ENCODE assay signal across 15 mouse cellular contexts in genomic region chr7:28814306-28815034, GRCm38 (mm10). TPM values are rescaled to one million over a fixed set of nuclear protein-coding genes. Genes with fewer than 3 reads are reported as not detected.
DNase-seq lines count a peak whose midpoint lies in the region; ATAC-seq and TF ChIP-seq lines count a peak whose summit lies in the region.
"Had no signal": no experiment of that assay in that cellular context is flagged by ENCODE, and none has a peak within 500 bp of the region (broad histone marks: within the 10 kb centered on the region; RNA-seq: fewer than 3 reads in every experiment).

No protein-coding gene starts in this region.

- H3K4me1 ChIP-seq in heart, embryonic 13.5 days: peaks cover 75% of the 10 kb centered on the region
- H3K4me1 ChIP-seq in liver, embryonic 14.5 days (replicated peaks; ENCODE audit: control insufficient read depth in 2 of 2, insufficient read depth in 2 of 2, low read length in 1 of 2): peaks cover 16 to 28% of the 10 kb centered on the region in 2 experiments
- peaks cover 48% of the 10 kb centered on the region for H3K4me1 ChIP-seq in liver, embryonic 11.5 days (replicated peaks; ENCODE audit: control insufficient read depth, insufficient read depth, low read length)

- H3K4me3 ChIP-seq in heart, embryonic 13.5 days: no peak overlapping the region
- H3K4me3 ChIP-seq in liver, embryonic 14.5 days (ENCODE audit: insufficient read depth in 1 of 2, low read depth in 2 of 2, low read length in 2 of 2): no peak overlapping the region
- H3K4me3 ChIP-seq in liver, embryonic 11.5 days (ENCODE audit: low read depth, low read length): no peak overlapping the region
- H3K4me3 ChIP-seq in myocyte: no peak overlapping the region
- H3K4me3 ChIP-seq: midbrain, embryonic 12.5 days had no signal

- H3K4me2 ChIP-seq in heart, embryonic 13.5 days: no peak overlapping the region
- H3K4me2 ChIP-seq in liver, embryonic 14.5 days (ENCODE audit: low read depth): peak overlapping the region; percentile 6
- H3K4me2 ChIP-seq in liver, embryonic 11.5 days: no peak overlapping the region
- H3K4me2 ChIP-seq in myocyte (ENCODE audit: low read depth): no peak overlapping the region
- H3K4me2 ChIP-seq: midbrain, embryonic 12.5 days had no signal

- H3K9me3 ChIP-seq in heart, embryonic 13.5 days: no peaks in the 10 kb centered on the region
- no peaks in the 10 kb centered on the region for H3K9me3 ChIP-seq in liver, embryonic 14.5 days (ENCODE audit: control insufficient read depth, low read length)
- no peaks in the 10 kb centered on the region for H3K9me3 ChIP-seq in liver, embryonic 11.5 days (ENCODE audit: control insufficient read depth, low read length)
- H3K9me3 ChIP-seq: midbrain, embryonic 12.5 days had no signal

- H3K9ac ChIP-seq in heart, embryonic 13.5 days: peak overlapping the region; percentile 99
- no peak overlapping the region; the same call in 1 of the 2 replicates for H3K9ac ChIP-seq in liver, embryonic 14.5 days (replicated peaks)
- no peak overlapping the region for H3K9ac ChIP-seq in liver, embryonic 11.5 days (ENCODE audit: low read depth, low read length)
- H3K9ac ChIP-seq: midbrain, embryonic 12.5 days had no signal

- 58% methylated on average over 5 of the region's 5 CpGs for WGBS in heart, embryonic 13.5 days
- 51% methylated on average over 5 of the region's 5 CpGs for WGBS in liver, embryonic 14.5 days (ENCODE audit: insufficient replicate concordance)
- 67% methylated on average over 5 of the region's 5 CpGs for WGBS in liver, embryonic 11.5 days

- H3K36me3 ChIP-seq in heart, embryonic 13.5 days: peaks cover 79% of the 10 kb centered on the region
- H3K36me3 ChIP-seq in liver, embryonic 14.5 days (replicated peaks; ENCODE audit: control insufficient read depth, insufficient read depth, low read depth): peaks cover 75% of the 10 kb centered on the region
- H3K36me3 ChIP-seq in liver, embryonic 11.5 days (ENCODE audit: control insufficient read depth, insufficient read depth, low read length): peaks cover 69% of the 10 kb centered on the region
- H3K36me3 ChIP-seq in myocyte (ENCODE audit: control insufficient read depth, insufficient read depth): peaks cover 61% of the 10 kb centered on the region

- H3ac ChIP-seq in myocyte (ENCODE audit: control insufficient read depth, insufficient read length): no peak overlapping the region

- no peak for TF ChIP-seq POLR2A in myocyte (IDR thresholded peaks at IDR 0.05; ENCODE audit: insufficient read length, low read depth)

- H3K27me3 ChIP-seq in heart, embryonic 13.5 days (replicated peaks): no peaks in the 10 kb centered on the region
- H3K27me3 ChIP-seq in liver, embryonic 14.5 days (ENCODE audit: control insufficient read depth, insufficient read depth, low read length): no peaks in the 10 kb centered on the region
- no peaks in the 10 kb centered on the region for H3K27me3 ChIP-seq in liver, embryonic 11.5 days (replicated peaks; ENCODE audit: control insufficient read depth, insufficient read depth, low read length)
- no peaks in the 10 kb centered on the region for H3K27me3 ChIP-seq in myocyte (ENCODE audit: control insufficient read depth, insufficient read depth, insufficient read length)
- H3K27me3 ChIP-seq: midbrain, embryonic 12.5 days had no signal

- no peak for DNase-seq in heart, adult 18-20 months
- DNase-seq in liver, embryonic 14.5 days (ENCODE audit: low read depth in 3 of 3, low spot score in 3 of 3): no peak
- DNase-seq in liver, embryonic 11.5 days (ENCODE audit: low spot score): no peak
- DNase-seq in MEL-GATA-1-ER (ENCODE audit: extremely low read depth, low read depth): peak; percentile 67
- DNase-seq in cerebellum, postnatal 4 days (ENCODE audit: low spot score in 2 of 2): no peak
- DNase-seq: B cell, adult 2 months; cerebellum, postnatal 36 days; gastrocnemius, postnatal 36 days; right cerebral cortex, postnatal 14 days; thymus, postnatal 36 days had no signal

- H3K27ac ChIP-seq in heart, embryonic 13.5 days (replicated peaks): peak overlapping the region; percentile 4; the same call in 1 of the 2 replicates
- H3K27ac ChIP-seq in liver, embryonic 14.5 days: no peak overlapping the region
- H3K27ac ChIP-seq in liver, embryonic 11.5 days (ENCODE audit: low read depth, low read length): no peak overlapping the region
- H3K27ac ChIP-seq: kidney, postnatal 0 days; midbrain, embryonic 12.5 days had no signal

- no peak for TF ChIP-seq CTCF in liver, embryonic 14.5 days (IDR thresholded peaks at IDR 0.05; ENCODE audit: low read depth)

- no peak for ATAC-seq in heart, embryonic 13.5 days (ENCODE audit: extremely low read depth, insufficient number of reproducible peaks, low FRiP score, low TSS enrichment)
- no peak for ATAC-seq in liver, embryonic 14.5 days (ENCODE audit: insufficient read depth)
- ATAC-seq in liver, embryonic 11.5 days (replicated peaks; ENCODE audit: low FRiP score): no peak
- ATAC-seq: activated CD4-positive, CD25-positive, alpha-beta regulatory T cell, adult 4 months had no signal

- no peak for TF ChIP-seq EP300 in liver, embryonic 14.5 days (IDR thresholded peaks at IDR 0.05; ENCODE audit: low read depth)

- peaks cover 70% of the 10 kb centered on the region for H3K79me2 ChIP-seq in myocyte (ENCODE audit: control insufficient read depth, insufficient read depth)

TF ChIP-seq in myocyte, 11 proteins besides CTCF, POLR2A, EP300 and RAD21:
- TF ChIP-seq TCF3 (IDR thresholded peaks at IDR 0.05; ENCODE audit: insufficient read length, low read depth) (no peak), POLR2AphosphoS2 (IDR thresholded peaks at IDR 0.05; ENCODE audit: insufficient read length, low read depth) (peak; percentile 20)

RNA-seq across cellular contexts. Expression of gene Hnrnpl, which starts 6.1 kb away (rescaled TPM):
- polyA plus RNA-seq in heart, embryonic 13.5 days (2015; fragmentation: Nextera tagmentation; extraction: Ambion mirVana): 168 TPM in 2 replicates
- 100 to 1,000 TPM; 196 to 224 TPM for total RNA-seq in heart, adult 18-20 months (2021)
- polyA plus RNA-seq in liver, embryonic 14.5 days (2012; rRNA removed): 110 and 138 TPM in 2 replicates
- 83.1 and 91.3 TPM in 2 replicates for polyA plus RNA-seq in liver, embryonic 14.5 days (2014; fragmentation: Nextera tagmentation; extraction: Ambion mirVana)
- polyA plus RNA-seq in liver, embryonic 11.5 days (2014; fragmentation: Nextera tagmentation; extraction: Ambion mirVana): 238 and 279 TPM in 2 replicates
- polyA plus RNA-seq in myocyte (2012; fragmentation: generic; extraction: Trizol): 230 TPM

RNA-seq across cellular contexts. Expression of gene Ech1, which starts 10.5 kb away (rescaled TPM):
- 169 and 182 TPM in 2 replicates for polyA plus RNA-seq in heart, embryonic 13.5 days (2015; fragmentation: Nextera tagmentation; extraction: Ambion mirVana)
- total RNA-seq in heart, adult 18-20 months (2021): 1,000 to 10,000 TPM; 1,960 to 1,989 TPM
- 62.4 and 62.7 TPM in 2 replicates for polyA plus RNA-seq in liver, embryonic 14.5 days (2012; rRNA removed)
- polyA plus RNA-seq in liver, embryonic 14.5 days (2014; fragmentation: Nextera tagmentation; extraction: Ambion mirVana): 92.5 and 97.4 TPM in 2 replicates
- polyA plus RNA-seq in liver, embryonic 11.5 days (2014; fragmentation: Nextera tagmentation; extraction: Ambion mirVana): 107 TPM in 2 replicates
- polyA plus RNA-seq in myocyte (2012; fragmentation: generic; extraction: Trizol): 132 TPM

RNA-seq across cellular contexts. Expression of gene Lgals4, which starts 19.2 kb away (rescaled TPM):
- 4.3 and 5.6 TPM in 2 replicates for polyA plus RNA-seq in heart, embryonic 13.5 days (2015; fragmentation: Nextera tagmentation; extraction: Ambion mirVana)
- 10 to 100 TPM in 1 of 2 experiments, 1 to 10 TPM in 1; 9.6 to 18.7 TPM for total RNA-seq in heart, adult 18-20 months (2021)
- 2.3 and 3.3 TPM in 2 replicates for polyA plus RNA-seq in liver, embryonic 14.5 days (2012; rRNA removed)
- 0.98 and 1.1 TPM in 2 replicates for polyA plus RNA-seq in liver, embryonic 14.5 days (2014; fragmentation: Nextera tagmentation; extraction: Ambion mirVana)
- 2.9 and 5.1 TPM in 2 replicates for polyA plus RNA-seq in liver, embryonic 11.5 days (2014; fragmentation: Nextera tagmentation; extraction: Ambion mirVana)
- polyA plus RNA-seq in myocyte (2012; fragmentation: generic; extraction: Trizol): 3.0 TPM

RNA-seq across cellular contexts. Expression of gene Rinl, which starts 25.7 kb away (rescaled TPM):
- 2.7 and 3.6 TPM in 2 replicates for polyA plus RNA-seq in heart, embryonic 13.5 days (2015; fragmentation: Nextera tagmentation; extraction: Ambion mirVana)
- 1 to 10 TPM; 1.5 to 3.4 TPM for total RNA-seq in heart, adult 18-20 months (2021)
- 4.3 and 4.7 TPM in 2 replicates for polyA plus RNA-seq in liver, embryonic 14.5 days (2012; rRNA removed)
- 4.0 and 4.8 TPM in 2 replicates for polyA plus RNA-seq in liver, embryonic 14.5 days (2014; fragmentation: Nextera tagmentation; extraction: Ambion mirVana)
- polyA plus RNA-seq in liver, embryonic 11.5 days (2014; fragmentation: Nextera tagmentation; extraction: Ambion mirVana): 21.7 and 23.1 TPM in 2 replicates
- polyA plus RNA-seq in myocyte (2012; fragmentation: generic; extraction: Trizol): 0.12 TPM

RNA-seq across cellular contexts. Expression of gene Nfkbib, which starts 47.2 kb away (rescaled TPM):
- 30.5 and 32.7 TPM in 2 replicates for polyA plus RNA-seq in heart, embryonic 13.5 days (2015; fragmentation: Nextera tagmentation; extraction: Ambion mirVana)
- 10 to 100 TPM; 25.8 to 26.8 TPM for total RNA-seq in heart, adult 18-20 months (2021)
- polyA plus RNA-seq in liver, embryonic 14.5 days (2012; rRNA removed): 15.0 and 19.7 TPM in 2 replicates
- polyA plus RNA-seq in liver, embryonic 14.5 days (2014; fragmentation: Nextera tagmentation; extraction: Ambion mirVana): 27.0 and 29.6 TPM in 2 replicates
- polyA plus RNA-seq in liver, embryonic 11.5 days (2014; fragmentation: Nextera tagmentation; extraction: Ambion mirVana): 61.4 and 61.8 TPM in 2 replicates
- polyA plus RNA-seq in myocyte (2012; fragmentation: generic; extraction: Trizol): 59.3 TPM
